Mouse (Mus musculus) granulocyte monocyte progenitor cell, adult 5-6 weeks (primary cell): Measurements from ENCODE around the gene Art1. TPM values are rescaled to one million over a fixed set of nuclear protein-coding genes. Genes with fewer than 3 reads are reported as not detected.

Experiments
- ATAC-seq: replicated peaks from 2 replicates; pipeline ENCODE4 v1.8.0; 2016; ENCODE audit warnings: mild to moderate bottlenecking, moderate TSS enrichment, inconsistent platforms; ENCODE audit not compliant: poor library complexity, severe bottlenecking
- total RNA-seq, 2 experiments: library from RNA; stranded (forward) in 1 of 2; stranded (reverse) in 1 of 2; fragments of 200-712, 200-1000 nt in 1 of 2; fragments of >200 nt in 1 of 2; fragmentation: Nextera tagmentation in 1 of 2; gene quantifications; 2 replicates each; pipeline ENCODE4 v1.2.3; 2014 to 2017

Art1 gene
- not detected in 2 replicates for total RNA-seq (2014; fragmentation: Nextera tagmentation)
- 0.67 TPM in 1 of 2 replicates, not detected in the other for total RNA-seq (2017)

DNA sequence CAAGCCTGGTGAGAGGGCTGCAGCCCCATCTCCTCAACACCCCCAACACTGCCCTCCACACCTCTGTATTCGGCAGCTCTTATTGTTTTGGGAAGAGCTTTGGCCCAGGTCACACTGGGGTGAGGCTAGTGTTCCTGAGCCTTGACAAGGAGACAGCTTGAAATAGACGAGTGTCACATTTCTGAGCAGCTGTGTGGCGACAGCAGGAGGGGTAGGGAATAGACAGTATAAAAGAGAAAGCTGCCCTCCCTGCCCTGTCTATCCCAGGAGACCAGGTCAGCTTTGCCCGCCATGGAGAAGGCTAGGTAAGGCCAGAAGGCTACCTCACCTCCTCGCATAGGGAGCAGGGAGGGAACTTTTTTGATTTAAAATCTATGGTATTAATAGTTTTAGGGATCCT, at the start of gene Art1:
Art1 (plus strand) TSS at position 257 of the 400 bp plus-strand sequence.
- no peak for ATAC-seq

DNA sequence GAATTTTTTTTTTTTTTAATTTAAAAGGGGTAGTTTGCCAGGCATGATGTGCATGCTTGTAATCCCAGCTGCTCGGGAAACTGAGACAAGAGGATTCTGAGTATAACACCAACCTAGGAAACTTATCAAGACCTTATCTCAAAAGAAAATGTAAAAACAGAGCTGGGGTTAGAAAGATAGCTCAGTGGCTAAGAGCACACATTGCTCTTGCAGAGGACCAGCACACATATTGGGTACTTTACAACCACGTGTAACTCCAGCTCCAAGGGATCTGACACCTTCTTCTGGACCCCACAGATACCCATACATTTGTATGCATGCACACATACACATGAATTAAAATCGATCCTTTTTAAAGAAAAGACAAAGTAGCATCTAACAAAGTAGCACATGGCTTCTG, 40.2 kb upstream of the Art1 start:
- no peak for ATAC-seq

- ATAC-seq = no peak
Measured at GRCm38 (mm10) chr7:102062203-102062602, 39.3 kb upstream of the Art1 start.

DNA sequence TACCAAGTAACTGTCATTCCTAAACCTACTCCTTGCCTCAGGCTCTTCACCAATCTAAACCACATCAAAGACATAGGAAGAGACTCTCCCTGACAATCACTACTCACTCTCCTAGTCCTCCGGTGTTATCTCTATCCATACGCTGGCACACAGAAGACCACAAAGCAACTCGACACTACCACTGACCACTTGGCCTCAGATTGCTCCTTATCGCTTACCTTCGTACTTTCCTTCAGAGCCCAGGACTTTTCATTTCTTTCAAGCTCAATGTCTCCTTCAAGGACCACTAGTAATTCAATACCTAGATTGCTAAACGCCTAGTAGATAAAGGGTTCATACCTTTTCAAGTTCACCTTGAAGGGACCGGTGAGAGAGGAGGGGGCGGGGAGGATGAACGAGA, 37.7 kb upstream of the Art1 start:
- ATAC-seq = no peak

- ATAC-seq = no peak
Measured at GRCm38 (mm10) chr7:102064655-102065045, 36.9 kb upstream of the Art1 start.

GRCm38 (mm10) chr7:102065046-102065891, 36.3 kb upstream of the Art1 start, which contains the start of the genes Rnf121, Xndc1 and Xntrpc:
Rnf121 (minus strand) TSS chr7:102065469.
Xndc1 (plus strand) TSS chr7:102065511.
Xntrpc (plus strand) TSS chr7:102065713.
- ATAC-seq = peak; percentile 97

DNA sequence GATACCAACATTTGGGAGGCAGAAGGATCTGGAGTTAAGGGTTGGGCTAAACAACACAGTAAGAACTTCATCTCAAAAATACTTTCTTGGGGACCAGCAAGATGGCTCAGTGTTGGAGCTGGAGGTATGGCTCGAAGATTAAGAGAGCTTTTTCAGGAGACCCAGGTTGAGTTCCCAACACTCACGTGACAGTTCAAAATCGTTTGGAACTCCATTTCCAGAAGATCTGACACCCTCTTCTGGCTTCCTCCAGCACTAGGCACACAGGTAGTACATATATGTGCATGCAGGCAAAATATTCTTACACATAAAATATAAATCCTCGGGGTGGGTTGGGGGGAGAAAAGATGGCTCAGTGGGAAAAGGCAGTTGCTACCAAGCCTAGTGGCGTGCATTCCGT, 35.2 kb upstream of the Art1 start:
- ATAC-seq = no peak

DNA sequence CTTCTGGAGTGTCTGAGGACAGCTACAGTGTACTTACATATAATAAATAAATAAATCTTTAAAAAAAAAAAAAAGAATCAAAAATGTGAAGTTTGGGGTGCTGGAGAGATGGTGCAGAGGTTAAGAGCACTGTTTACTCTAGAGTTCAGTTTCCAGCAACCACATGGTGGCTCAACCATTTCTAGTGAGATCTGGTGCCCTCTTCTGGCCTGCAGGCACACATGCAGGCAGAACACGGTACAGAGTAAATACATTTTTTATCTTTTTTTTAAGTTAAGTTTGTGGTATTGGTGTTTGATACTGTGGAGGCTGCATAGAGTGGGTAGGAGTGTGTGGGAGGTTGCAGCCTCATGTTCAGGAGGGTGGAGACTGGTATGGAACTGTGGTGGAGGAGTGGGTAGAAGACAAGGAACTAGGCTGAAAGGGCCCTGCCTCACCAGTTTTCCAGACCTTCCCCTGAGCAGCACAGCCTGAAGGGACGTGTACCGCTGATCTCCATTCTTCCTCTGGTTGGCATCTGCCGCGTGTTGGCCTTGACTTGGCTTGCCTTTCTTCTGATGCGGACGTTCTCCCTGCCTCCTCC, 24.7 kb upstream of the Art1 start:
- peak; percentile 50; the same call in 1 of the 2 replicates for ATAC-seq

DNA sequence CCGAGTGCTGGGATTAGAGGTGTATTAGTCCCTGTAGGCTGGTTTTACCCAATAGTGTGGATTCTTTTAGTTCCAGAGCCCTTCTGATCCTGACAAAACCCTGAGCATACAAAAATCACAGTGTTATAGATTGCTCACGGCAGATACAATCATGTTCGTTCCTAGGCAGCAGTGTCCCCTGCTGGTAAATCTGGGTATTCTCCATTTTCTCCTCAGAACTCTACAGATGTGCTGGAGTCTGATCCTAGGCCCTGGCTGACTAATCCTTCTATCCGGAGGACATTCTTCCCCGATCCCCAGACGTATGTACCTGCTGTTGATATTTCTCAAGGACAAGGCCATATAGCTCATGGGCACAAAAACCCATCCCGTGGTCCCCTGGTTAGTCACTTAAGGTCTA, 23.0 kb upstream of the Art1 start:
- ATAC-seq = peak; percentile 33; the same call in 1 of the 2 replicates

DNA sequence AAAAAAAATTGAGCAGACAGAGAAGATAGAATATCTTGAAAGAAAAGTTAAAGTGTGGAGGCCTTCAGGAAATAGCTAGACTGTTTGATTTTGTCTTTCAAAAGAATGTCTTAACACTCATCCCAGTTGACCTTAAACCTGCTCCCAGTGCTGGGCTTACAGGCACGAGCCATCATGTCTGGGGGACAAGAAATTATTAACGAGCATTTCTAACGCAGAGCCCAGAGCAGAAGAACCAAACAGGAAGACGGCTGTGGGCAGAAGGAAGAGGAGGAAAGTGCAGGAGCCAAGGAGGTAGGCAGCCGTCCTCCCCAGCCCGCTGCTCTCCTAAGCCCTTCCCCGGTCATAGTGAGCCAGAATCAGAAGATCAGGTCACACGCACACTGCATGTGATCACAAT, 21.2 kb upstream of the Art1 start:
- no peak for ATAC-seq

DNA sequence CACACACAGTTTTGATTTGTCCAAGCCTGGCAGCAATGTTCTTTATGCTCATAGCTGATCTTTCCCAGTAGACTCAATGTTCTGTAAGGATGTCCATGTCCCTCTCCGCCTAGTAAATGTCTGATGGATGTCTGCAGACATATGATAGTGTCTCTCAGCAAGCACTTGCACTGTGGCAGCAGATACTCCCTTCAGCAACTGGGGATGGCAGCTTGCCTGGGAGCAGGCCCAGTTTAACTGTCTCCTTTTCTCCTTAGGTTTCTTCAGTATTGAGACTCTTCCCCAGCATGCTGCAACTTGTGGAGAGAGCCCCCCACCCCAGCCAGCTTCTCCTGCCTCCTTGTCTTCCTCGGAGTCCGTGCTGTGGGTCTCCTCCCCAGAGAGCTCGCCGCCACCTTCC, 19.8 kb upstream of the Art1 start:
- ATAC-seq = no peak

DNA sequence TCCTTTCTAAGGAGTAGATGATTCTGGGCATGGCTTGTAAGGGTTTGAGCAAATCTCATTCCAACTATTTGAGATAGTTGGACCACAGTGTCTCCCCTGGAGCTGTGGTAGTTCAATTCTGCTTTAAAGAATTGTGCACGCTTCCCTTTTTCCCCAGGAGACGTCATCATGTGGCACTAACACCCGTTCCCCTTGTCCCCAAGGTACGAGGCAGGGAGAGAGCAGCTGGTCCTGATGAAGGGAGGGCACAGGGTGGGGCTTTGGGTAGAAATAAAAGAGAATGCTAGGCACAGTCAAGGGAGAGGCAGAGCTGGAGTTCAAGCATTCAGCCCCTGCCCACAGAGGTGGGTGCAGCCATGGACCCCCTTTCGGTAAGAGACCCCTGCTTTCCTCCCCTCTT, 18.7 kb upstream of the Art1 start, which contains the start of gene Trpc2:
Trpc2 (plus strand) TSS at position 301 of the 400 bp plus-strand sequence.
- no peak for ATAC-seq

GRCm38 (mm10) chr7:102084041-102084696, 17.4 kb upstream of the Art1 start:
- ATAC-seq = no peak

GRCm38 (mm10) chr7:102087336-102087735, 14.2 kb upstream of the Art1 start:
- no peak for ATAC-seq

- ATAC-seq = peak; percentile 90
Measured at GRCm38 (mm10) chr7:102099760-102100661, 1.5 kb upstream of the Art1 start.

- no peak for ATAC-seq
Measured at GRCm38 (mm10) chr7:102100868-102101267, 675 bp upstream of the Art1 start.

GRCm38 (mm10) chr7:102102241-102102640, 698 bp downstream of the Art1 start:
- no peak for ATAC-seq

GRCm38 (mm10) chr7:102102696-102103095, 1.2 kb downstream of the Art1 start:
- ATAC-seq = no peak

GRCm38 (mm10) chr7:102103555-102103954, 2.0 kb downstream of the Art1 start:
- no peak for ATAC-seq

GRCm38 (mm10) chr7:102104126-102104525, 2.6 kb downstream of the Art1 start:
- ATAC-seq = no peak
